ENCODE assay signal across 8 mouse cellular contexts in the genomic region with DNA sequence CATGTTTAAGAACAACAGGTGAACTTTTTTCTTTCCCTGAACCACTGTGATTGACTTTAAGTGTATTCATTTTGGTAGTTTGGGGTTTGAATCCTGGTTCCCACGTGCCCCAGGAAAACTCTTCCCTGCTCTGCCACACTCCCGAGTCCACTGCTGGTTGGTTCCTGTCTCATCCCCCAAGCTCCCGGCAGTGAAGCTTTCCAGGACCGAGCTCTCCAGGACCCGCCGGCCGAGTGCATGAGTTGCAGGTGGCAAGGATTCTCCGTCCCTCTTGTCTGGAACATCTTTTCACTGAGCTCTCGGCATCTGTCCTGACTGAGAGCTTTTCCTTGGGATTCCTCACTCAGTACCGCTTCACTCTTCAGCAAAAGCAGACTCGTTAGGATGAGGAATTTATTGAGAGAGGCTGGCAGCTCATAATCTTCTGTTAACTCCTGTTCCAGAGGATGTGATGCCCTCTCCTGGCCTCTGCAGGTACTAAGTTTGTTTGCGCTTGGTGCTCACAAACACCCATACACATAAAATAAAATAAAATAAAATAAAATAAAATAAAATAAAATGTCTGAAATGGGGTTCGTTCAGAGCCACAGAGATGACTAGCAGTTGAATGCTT. TPM values are rescaled to one million over a fixed set of nuclear protein-coding genes. Genes with fewer than 3 reads are reported as not detected.
DNase-seq lines count a peak whose midpoint lies in the region; TF ChIP-seq lines count a peak whose summit lies in the region.

No protein-coding gene starts in this region.

- no peak for TF ChIP-seq EP300 in heart, adult 2 months (IDR thresholded peaks at IDR 0.05; ENCODE audit: insufficient read depth, low read depth, low read length)

- H3K27me3 ChIP-seq in heart, adult 2 months (ENCODE audit: control insufficient read depth, insufficient read depth, low read length) = no peaks in the 10 kb centered on the region

- H3K79me2 ChIP-seq in heart, adult 2 months (replicated peaks; ENCODE audit: control insufficient read depth, insufficient read depth, low read length) = 0 out of 2 replicates have a peak, but pooled peaks cover 1% of the 10 kb centered on the region

- no peak overlapping the region for H3K9ac ChIP-seq in heart, adult 2 months (ENCODE audit: low read depth, low read length)

- WGBS in heart, adult 2 months = 63% methylated on average over 13 of the region's 13 CpGs

- H3K36me3 ChIP-seq in heart, adult 2 months (ENCODE audit: control insufficient read depth, insufficient read depth, low read length) = peaks cover 4% of the 10 kb centered on the region

- no peak overlapping the region for H3K4me3 ChIP-seq in heart, adult 2 months

- no peak overlapping the region for H3K27ac ChIP-seq in heart, adult 2 months

- peaks cover 3% of the 10 kb centered on the region for H3K4me1 ChIP-seq in heart, adult 2 months (ENCODE audit: control insufficient read depth, insufficient read depth, low read length)

- intact Hi-C loops in heart, adult 2 months (cut with DNase I) = loop anchor here (1.0 to 10.0 kb wide), 4 partner anchors 73 to 885 kb away; no protein-coding TSS in a partner anchor
- intact Hi-C loops in heart, postnatal 25 days (cut with DNase I) = loop anchor here (2.0 kb wide), 1 partner anchor 69 kb away; no protein-coding TSS in a partner anchor

- TF ChIP-seq POLR2A in heart, adult 2 months (IDR thresholded peaks at IDR 0.05; ENCODE audit: insufficient read depth, low read depth, low read length) = no peak
- no peak for TF ChIP-seq POLR2A in brain, embryonic 14.5 days (IDR thresholded peaks at IDR 0.05; ENCODE audit: borderline replicate concordance, extremely low read depth, insufficient read depth, insufficient read length, poor library complexity, severe bottlenecking)

- DNase-seq in heart, adult 2 months = no peak
- no peak for DNase-seq in heart, postnatal 25 days (ENCODE audit: low spot score)
- peak; percentile 75 for DNase-seq in testis, postnatal 10 days (ENCODE audit: low spot score)
- no peak for DNase-seq in testis, postnatal 14 days (ENCODE audit: low spot score)
- DNase-seq in brain, embryonic 14.5 days (ENCODE audit: low read depth) = peak; percentile 65
- DNase-seq in kidney, postnatal 14 days = peak; percentile 46
- peak; percentile 68 for DNase-seq in lung, postnatal 36 days
- no peak for DNase-seq in c-Kit-positive CD71-positive TER-119-positive erythroid progenitor cells, embryonic 14.5 days (ENCODE audit: low spot score)

- peak; percentile 63 for TF ChIP-seq CTCF in heart, adult 2 months (IDR thresholded peaks at IDR 0.05)
- TF ChIP-seq CTCF in brain, embryonic 14.5 days (IDR thresholded peaks at IDR 0.05; ENCODE audit: borderline replicate concordance, extremely low read depth, insufficient read depth, insufficient read length) = peak; percentile 47; the same call in 1 of the 2 replicates

RNA-seq across cellular contexts. Expression of a gene that starts 1.4 kb away (rescaled TPM):
- total RNA-seq in heart, adult 2 months (2021) = 100 to 1,000 TPM; 251 to 299 TPM
- 206 and 222 TPM in 2 replicates for polyA plus RNA-seq in heart, adult 2 months (2012; rRNA removed)
- 100 to 1,000 TPM; 281 to 288 TPM for total RNA-seq in heart, postnatal 25 days (2021)
- polyA plus RNA-seq in brain, embryonic 14.5 days (2012; rRNA removed) = 456 and 548 TPM in 2 replicates

RNA-seq across cellular contexts. Expression of a gene that starts 30.2 kb away (rescaled TPM):
- total RNA-seq in heart, adult 2 months (2021) = under 1 TPM in 1 of 2 experiments, not detected in 1; 0.07 TPM
- polyA plus RNA-seq in heart, adult 2 months (2012; rRNA removed) = 0.23 and 0.26 TPM in 2 replicates
- total RNA-seq in heart, postnatal 25 days (2021) = not detected
- polyA plus RNA-seq in brain, embryonic 14.5 days (2012; rRNA removed) = 3.1 and 3.9 TPM in 2 replicates

Comparison
In these comparisons a context has a peak if more than half of its experiments do, and no peak if none do; other contexts are left out.
1. DNase-seq: peak in testis, postnatal 10 days (single experiment), brain, embryonic 14.5 days (single experiment), kidney, postnatal 14 days (single experiment) and lung, postnatal 36 days (single experiment); none in heart, adult 2 months (0 of 2), heart, postnatal 25 days (single experiment), testis, postnatal 14 days (single experiment) and c-Kit-positive CD71-positive TER-119-positive erythroid progenitor cells, embryonic 14.5 days (single experiment).